Mouse (Mus musculus) lung, embryonic 15.5 days (tissue): ENCODE data around the gene Pik3r5. TPM values are rescaled to one million over a fixed set of nuclear protein-coding genes. Genes with fewer than 3 reads are reported as not detected.
A peak's percentile ranks its signal among the peaks of the same experiment; 100 is the strongest.

ENCODE experiments used
- ATAC-seq: fragments of 200-750 bp; cut with Nextera tagmentation; 2 replicates; pipeline ENCODE4 v1.8.0; 2017; ENCODE audit warnings: moderate number of reproducible peaks, borderline replicate concordance; ENCODE audit not compliant: low FRiP score, low TSS enrichment; ENCODE audit errors: extremely low read depth
- H3K27ac ChIP-seq: fragments of 300-500 bp; sonication (generic); 2 replicates; pipeline ENCODE4 v1.5.1; 2015; ENCODE audit warnings: moderate library complexity, mild to moderate bottlenecking, inconsistent platforms
- H3K27me3 ChIP-seq: fragments of 300-500 bp; sonication (generic); 2 replicates; pipeline ENCODE4 v1.6.1; 2015; ENCODE audit warnings: inconsistent platforms
- H3K36me3 ChIP-seq: fragments of 300-500 bp; sonication (generic); 2 replicates; pipeline ENCODE4 v1.6.1; 2015; ENCODE audit warnings: inconsistent platforms
- H3K4me1 ChIP-seq: fragments of 300-500 bp; sonication (generic); 2 replicates; pipeline ENCODE4 v1.6.1; 2015; ENCODE audit warnings: inconsistent platforms
- H3K4me2 ChIP-seq: fragments of 300-500 bp; sonication (generic); 2 replicates; pipeline ENCODE4 v1.6.1; 2015; ENCODE audit warnings: inconsistent platforms, mild to moderate bottlenecking, moderate library complexity
- H3K4me3 ChIP-seq: fragments of 300-500 bp; sonication (generic); 2 replicates; pipeline ENCODE4 v1.5.1; 2015; ENCODE audit warnings: mild to moderate bottlenecking, inconsistent platforms
- H3K9ac ChIP-seq: fragments of 300-500 bp; sonication (generic); 2 replicates; pipeline ENCODE4 v1.6.1; 2015; ENCODE audit warnings: inconsistent platforms
- H3K9me3 ChIP-seq: fragments of 300-500 bp; sonication (generic); 2 replicates; pipeline ENCODE4 v1.6.1; 2016; ENCODE audit warnings: inconsistent platforms
- WGBS: fragments of 180-500 bp; shearing (Covaris S2); methylation state at CpG from one replicate; pipeline ENCODE4 v1.1.7; 2015; 5-methylcytosine and 5-hydroxymethylcytosine counted together
- polyA plus RNA-seq: library from polyadenylated mRNA; unstranded; fragments of >200 nt; fragmentation: Nextera tagmentation; extraction: Ambion mirVana; gene quantifications from 2 replicates; pipeline ENCODE4 v1.2.1, GENCODE M21; 2015

The Pik3r5 gene
- polyA plus RNA-seq, 1 experiment from 2014 or later = 0.71 TPM

DNA sequence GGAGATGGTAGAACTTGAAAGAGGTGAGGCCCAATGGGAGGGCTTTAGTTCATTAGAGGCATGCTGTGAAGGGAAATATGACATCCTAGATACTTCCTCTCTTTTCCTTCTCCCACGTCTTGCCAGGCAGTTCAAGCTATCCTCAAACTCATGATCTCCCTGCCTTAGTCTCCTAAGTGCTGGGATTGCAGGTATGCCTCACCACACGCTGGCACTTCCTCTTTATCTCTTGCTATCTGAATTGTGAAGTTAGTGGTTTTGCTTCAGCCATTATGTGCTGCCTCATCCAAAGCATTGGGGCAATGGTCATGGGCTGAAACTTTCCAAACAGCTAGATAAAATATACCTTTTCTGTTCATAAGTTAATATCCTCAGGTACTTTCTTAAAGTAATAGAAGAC lies 77.3 kb downstream of the Pik3r5 start:
- Histone ChIP-seq H3K4me2 (no peak overlapping the region), H3K27ac (no peak overlapping the region), H3K4me3 (no peak overlapping the region), H3K9ac (no peak overlapping the region), H3K4me1 (no peaks in the 10 kb centered on the region), H3K36me3 (no peaks in the 10 kb centered on the region), H3K27me3 (no peaks in the 10 kb centered on the region), H3K9me3 (no peaks in the 10 kb centered on the region)
- no peak for ATAC-seq
- WGBS = 54% methylated on average over 2 of the region's 2 CpGs

DNA sequence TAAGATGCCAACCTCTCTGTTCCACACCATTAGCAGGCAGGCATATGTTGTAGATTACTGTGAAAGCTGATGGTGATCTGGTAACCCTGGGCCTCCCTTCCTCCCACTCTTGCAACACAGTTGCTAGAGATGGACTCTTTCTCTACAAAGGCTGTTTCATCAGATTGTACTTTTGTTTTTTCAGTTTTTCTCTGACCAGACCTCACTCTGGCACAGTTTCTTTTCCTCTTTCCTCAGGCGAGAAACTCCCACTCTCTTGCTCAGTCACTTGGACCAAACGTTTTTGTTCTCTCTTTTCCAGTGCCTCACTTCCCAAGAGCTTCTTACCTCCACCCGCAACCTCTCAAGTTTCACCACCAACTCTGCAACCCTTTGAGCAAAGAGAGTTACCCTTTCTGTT lies 82.0 kb downstream of the Pik3r5 start:
- Histone ChIP-seq H3K36me3 (no peaks in the 10 kb centered on the region), H3K4me2 (no peak overlapping the region), H3K27ac (no peak overlapping the region), H3K27me3 (no peaks in the 10 kb centered on the region), H3K4me3 (no peak overlapping the region), H3K9ac (no peak overlapping the region), H3K4me1 (no peaks in the 10 kb centered on the region), H3K9me3 (no peaks in the 10 kb centered on the region)
- no peak for ATAC-seq
- WGBS = 31% methylated on average over 3 of the region's 3 CpGs

DNA sequence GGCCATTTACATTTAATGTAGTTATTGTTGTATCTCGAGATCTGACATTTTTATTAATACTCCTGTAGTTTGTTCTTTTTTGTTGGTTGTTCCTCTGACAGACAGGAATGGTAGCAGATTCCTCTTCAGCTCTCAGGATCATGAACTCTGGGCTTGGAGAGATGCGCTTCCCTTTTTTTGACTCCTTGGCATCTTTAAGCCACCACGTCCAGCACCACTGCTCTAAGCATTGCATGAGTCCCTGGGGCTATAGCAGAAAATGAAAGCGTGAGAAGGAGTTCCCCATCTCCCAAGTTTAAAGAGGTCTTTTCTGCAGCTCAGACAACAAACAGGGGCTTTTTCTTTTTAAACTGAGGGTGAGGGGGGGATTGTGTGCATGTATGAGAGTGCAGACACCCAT lies 87.4 kb downstream of the Pik3r5 start:
- ATAC-seq = no peak
- H3K27me3 ChIP-seq = no peaks in the 10 kb centered on the region
- 89% methylated on average over 4 of the region's 4 CpGs for WGBS
- no peak overlapping the region for H3K9ac ChIP-seq
- no peak overlapping the region for H3K27ac ChIP-seq
- H3K9me3 ChIP-seq = no peaks in the 10 kb centered on the region
- no peak overlapping the region for H3K4me3 ChIP-seq
- H3K4me1 ChIP-seq = no peaks in the 10 kb centered on the region
- no peaks in the 10 kb centered on the region for H3K36me3 ChIP-seq
- H3K4me2 ChIP-seq = no peak overlapping the region

DNA sequence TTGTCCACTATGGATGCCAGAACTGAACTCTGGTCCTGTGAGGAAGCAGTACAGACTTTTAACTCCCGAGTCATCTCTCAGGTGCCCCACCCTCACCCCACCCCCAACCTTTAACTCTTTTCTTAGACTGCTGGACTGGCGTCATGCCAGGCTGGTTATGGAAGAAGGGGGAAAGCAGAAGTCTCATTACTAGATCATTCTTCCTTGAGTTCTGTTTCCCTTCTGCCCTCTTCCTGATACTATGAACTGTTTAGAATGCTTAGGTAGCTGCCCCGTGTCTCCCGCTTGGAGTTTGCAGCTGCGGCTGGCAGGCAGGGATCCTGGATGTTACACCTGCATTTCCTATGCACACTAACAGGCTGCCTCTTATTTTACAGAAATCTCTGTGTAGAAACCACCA lies 87.9 kb downstream of the Pik3r5 start:
- H3K36me3 ChIP-seq = no peaks in the 10 kb centered on the region
- 79% methylated on average over 5 of the region's 5 CpGs for WGBS
- H3K9me3 ChIP-seq = no peaks in the 10 kb centered on the region
- no peaks in the 10 kb centered on the region for H3K4me1 ChIP-seq
- no peak overlapping the region for H3K27ac ChIP-seq
- no peak for ATAC-seq
- H3K9ac ChIP-seq = no peak overlapping the region
- no peak overlapping the region for H3K4me3 ChIP-seq
- H3K4me2 ChIP-seq = no peak overlapping the region
- H3K27me3 ChIP-seq = no peaks in the 10 kb centered on the region

DNA sequence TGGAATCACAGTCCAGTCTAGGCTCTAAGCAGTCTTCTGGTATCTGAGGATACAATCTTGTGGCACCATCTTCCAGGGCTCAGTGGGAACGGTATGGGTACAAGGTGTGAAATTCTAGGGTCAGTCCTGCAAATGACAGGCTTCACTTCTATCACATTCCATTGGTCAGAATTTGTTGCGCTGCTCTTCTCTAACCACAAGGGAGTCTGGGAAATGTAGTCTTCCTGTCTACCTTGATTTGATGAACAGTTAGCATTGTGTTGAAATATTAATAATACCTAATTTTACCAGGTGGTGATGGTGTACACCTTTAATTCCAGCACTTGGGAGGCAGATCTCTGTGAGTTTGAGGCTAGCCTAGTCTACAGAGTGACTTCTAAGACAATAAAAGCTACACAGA lies 88.5 kb downstream of the Pik3r5 start:
- ATAC-seq = no peak
- WGBS = 80% methylated on average over 2 of the region's 2 CpGs

DNA sequence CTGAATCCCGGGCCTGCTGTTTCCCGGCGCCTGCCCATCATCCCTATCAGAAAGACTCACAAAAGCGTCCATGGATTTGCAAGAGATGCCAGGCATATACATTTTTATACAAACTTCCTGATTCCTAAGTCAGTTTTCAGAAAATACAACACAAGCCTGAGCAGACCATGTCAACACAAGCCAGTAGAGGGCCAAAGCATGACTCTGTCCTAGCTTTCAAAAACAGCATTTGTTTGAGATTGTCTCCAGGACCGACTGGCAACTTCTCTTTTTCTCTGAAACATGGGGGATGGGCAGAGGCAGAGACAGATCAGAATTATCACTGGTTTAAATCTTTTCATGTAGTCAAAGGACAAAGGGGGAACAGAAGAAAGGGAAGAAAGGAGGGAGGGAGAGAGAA lies 89.4 kb downstream of the Pik3r5 start:
- no peaks in the 10 kb centered on the region for H3K9me3 ChIP-seq
- H3K27ac ChIP-seq = no peak overlapping the region
- H3K36me3 ChIP-seq = no peaks in the 10 kb centered on the region
- WGBS = 82% methylated on average over 5 of the region's 5 CpGs
- no peak overlapping the region for H3K4me2 ChIP-seq
- no peaks in the 10 kb centered on the region for H3K27me3 ChIP-seq
- H3K9ac ChIP-seq = no peak overlapping the region
- no peaks in the 10 kb centered on the region for H3K4me1 ChIP-seq
- no peak overlapping the region for H3K4me3 ChIP-seq
- ATAC-seq = no peak

More for the DNA sequence above, 88.5 kb downstream of the Pik3r5 start:
- Histone ChIP-seq H3K4me3 (no peak overlapping the region), H3K27me3 (no peaks in the 10 kb centered on the region), H3K27ac (no peak overlapping the region), H3K9me3 (no peaks in the 10 kb centered on the region), H3K4me1 (no peaks in the 10 kb centered on the region), H3K4me2 (no peak overlapping the region), H3K9ac (no peak overlapping the region), H3K36me3 (no peaks in the 10 kb centered on the region)

DNA sequence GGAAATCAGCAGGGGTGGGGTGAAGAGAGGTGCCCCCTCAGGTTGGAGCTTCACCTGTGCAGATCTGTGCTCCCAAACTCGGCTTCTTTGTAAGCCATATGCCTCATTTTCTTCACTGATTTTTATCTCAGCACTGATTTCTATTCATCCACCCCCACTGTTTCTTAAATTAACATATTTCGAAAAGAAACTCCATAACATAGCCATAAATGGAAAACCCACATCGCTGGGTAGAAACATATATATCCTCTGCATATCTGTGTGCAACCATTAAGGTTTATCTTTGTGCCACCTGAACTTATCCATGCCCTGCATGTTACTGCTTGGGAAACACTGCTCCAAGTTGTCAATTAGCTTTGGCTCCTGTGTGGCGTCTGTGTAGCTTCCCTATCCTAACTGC lies 94.5 kb downstream of the Pik3r5 start:
- 64% methylated on average over 4 of the region's 4 CpGs for WGBS
- no peak for ATAC-seq
- H3K4me3 ChIP-seq = no peak overlapping the region
- no peak overlapping the region for H3K27ac ChIP-seq
- H3K27me3 ChIP-seq = no peaks in the 10 kb centered on the region
- H3K9ac ChIP-seq = no peak overlapping the region
- H3K4me2 ChIP-seq = no peak overlapping the region
- 0 out of 2 replicates have a peak, but pooled peaks cover 4% of the 10 kb centered on the region for H3K4me1 ChIP-seq
- H3K36me3 ChIP-seq = no peaks in the 10 kb centered on the region
- H3K9me3 ChIP-seq = no peaks in the 10 kb centered on the region

DNA sequence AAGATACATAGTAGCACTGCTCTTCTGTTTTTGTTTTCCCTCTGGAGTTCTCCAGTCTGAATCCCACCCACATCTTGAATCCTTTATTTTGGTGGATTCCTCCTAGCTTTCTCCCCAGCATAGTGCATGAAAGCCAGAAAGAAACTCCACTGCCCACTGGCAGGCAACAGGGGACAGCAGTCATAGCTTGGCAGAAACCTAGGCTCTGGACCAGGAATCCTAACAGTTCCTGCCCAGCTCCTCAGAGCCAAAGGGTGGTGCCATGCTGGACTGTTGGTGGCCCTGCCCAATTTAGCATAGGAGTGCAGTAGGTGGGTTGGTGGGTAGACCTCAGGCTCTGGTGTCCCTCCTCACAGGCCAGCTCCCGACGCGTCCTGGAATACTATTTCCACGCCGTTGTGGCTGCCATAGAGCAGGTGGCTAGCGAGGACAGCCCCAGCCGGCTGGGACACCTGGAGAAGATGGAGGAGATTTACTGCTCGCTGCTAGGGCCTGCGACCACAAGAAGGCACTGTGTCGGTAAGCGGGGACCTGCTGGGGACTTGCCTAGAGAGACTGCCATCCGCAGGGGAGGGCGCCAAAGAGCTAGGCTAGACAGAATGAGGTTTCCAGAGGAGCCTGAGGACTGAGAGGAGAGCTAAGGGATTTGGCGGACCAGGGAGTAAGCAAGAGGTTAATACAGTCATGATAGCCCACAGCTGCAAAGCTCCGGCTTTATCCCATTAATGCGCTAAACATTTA lies 99.3 kb downstream of the Pik3r5 start:
- peak; percentile 33; the same call in 1 of the 2 replicates for ATAC-seq
- Histone ChIP-seq H3K9ac (no peak overlapping the region), H3K9me3 (no peaks in the 10 kb centered on the region), H3K27ac (no peak overlapping the region), H3K4me1 (peaks cover 16% of the 10 kb centered on the region; the same call in 1 of the 2 replicates), H3K27me3 (no peaks in the 10 kb centered on the region), H3K4me2 (no peak overlapping the region), H3K4me3 (no peak overlapping the region), H3K36me3 (no peaks in the 10 kb centered on the region)
- WGBS = 27% methylated on average over 16 of the region's 16 CpGs

DNA sequence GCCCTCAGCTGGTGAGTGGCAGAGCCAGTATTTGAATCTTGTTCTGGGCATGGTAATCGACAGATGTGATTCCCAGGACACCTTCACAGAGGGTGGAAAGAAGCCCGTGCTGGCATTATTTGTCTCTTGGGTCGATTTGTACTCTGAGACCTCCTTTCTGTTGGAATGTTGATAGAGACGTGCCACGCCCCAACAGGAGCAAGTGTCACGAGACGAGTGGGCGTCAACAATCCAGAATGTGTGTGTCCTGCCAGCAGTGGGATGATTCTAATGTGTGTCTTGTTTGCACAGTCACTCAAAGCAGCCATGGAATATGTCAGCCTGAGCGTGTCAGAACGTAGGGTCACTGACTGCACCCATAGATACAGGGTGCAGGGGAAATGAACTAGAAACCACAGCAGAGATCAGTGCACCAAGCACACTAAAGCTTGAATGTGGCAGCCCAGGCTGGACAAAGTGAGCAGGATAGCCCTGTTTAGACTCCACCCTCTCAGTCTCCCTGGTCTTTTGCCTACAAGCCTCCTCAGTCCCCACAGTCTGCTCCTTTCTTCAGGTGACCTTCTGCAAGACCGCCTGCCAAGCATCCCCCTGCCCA lies 100.1 kb downstream of the Pik3r5 start:
- no peak for ATAC-seq
- Histone ChIP-seq H3K4me3 (no peak overlapping the region), H3K36me3 (no peaks in the 10 kb centered on the region), H3K4me2 (no peak overlapping the region), H3K27me3 (no peaks in the 10 kb centered on the region), H3K9me3 (no peaks in the 10 kb centered on the region), H3K27ac (no peak overlapping the region), H3K9ac (no peak overlapping the region), H3K4me1 (peaks cover 16% of the 10 kb centered on the region; the same call in 1 of the 2 replicates)
- WGBS = 47% methylated on average over 11 of the region's 11 CpGs

DNA sequence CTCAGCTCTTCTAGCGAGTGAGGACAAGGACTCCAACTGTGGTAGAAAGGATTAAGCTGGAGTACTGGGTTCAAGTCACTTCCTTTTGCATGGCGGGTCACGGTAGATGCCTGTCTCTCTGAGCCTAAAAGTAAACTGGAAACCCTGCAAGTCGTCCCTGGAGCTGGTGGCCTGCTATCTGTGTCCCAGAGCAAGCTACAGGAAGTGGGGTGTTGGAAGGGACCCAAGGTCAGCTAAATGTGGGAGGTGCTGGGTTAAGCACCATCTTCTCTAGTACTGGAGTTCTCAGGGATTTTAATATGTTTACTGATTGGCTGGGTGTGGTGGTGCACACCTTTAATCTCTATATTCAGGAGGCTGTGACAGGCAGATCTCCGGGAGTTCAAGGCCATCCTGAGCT lies 100.9 kb downstream of the Pik3r5 start:
- ATAC-seq = no peak
- WGBS = 63% methylated on average over 5 of the region's 5 CpGs
- no peak overlapping the region for H3K4me2 ChIP-seq

DNA sequence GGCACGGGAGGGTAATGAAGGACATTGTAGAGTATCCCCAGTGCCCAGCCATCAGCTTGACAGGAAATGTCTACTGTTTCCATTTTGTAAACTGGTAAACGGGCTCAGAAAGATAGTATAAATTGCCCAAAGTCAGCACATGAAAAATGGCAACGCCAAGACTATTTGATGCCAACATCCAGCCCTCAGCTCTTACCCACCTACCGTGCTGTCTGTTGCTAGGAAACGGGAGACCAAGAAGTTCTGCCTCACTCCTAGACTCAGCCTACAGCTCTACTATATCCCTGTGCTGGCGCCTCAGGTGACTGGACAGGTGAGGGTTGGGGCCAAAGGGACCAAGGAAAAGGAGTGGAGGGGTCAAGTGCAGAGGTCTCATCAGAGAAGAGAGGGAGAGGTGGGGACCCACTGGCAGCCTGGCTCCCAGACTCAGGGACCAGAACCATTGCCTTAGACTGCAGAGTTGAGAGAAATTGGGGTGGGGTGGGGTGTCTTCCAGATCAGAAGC lies 102.1 kb downstream of the Pik3r5 start:
- ATAC-seq = no peak

More for the DNA sequence above, 100.9 kb downstream of the Pik3r5 start:
- no peaks in the 10 kb centered on the region for H3K36me3 ChIP-seq
- no peaks in the 10 kb centered on the region for H3K27me3 ChIP-seq
- no peak overlapping the region for H3K4me3 ChIP-seq
- no peaks in the 10 kb centered on the region for H3K9me3 ChIP-seq
- H3K4me1 ChIP-seq = peaks cover 16% of the 10 kb centered on the region; the same call in 1 of the 2 replicates
- no peak overlapping the region for H3K9ac ChIP-seq
- no peak overlapping the region for H3K27ac ChIP-seq

DNA sequence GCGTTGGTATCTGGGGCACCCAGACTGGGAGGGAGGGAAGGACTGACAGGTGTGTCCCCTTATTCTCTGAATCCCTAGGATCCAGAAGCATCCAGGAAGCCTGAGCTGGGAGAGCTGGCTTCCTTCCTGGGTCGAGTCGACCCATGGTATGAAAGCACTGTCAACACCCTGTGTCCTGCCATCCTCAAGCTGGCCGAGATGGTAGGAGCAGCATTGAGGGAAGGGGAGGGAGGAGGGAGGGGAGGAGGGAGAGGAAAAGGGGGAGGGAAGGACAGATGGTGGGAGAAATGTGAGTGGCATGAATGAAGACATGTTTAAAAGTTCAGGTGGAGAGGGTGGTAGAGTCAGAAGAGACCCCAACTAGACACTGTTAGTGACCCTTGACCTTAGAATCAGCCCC lies 104.1 kb downstream of the Pik3r5 start:
- no peaks in the 10 kb centered on the region for H3K27me3 ChIP-seq
- H3K4me3 ChIP-seq = no peak overlapping the region
- 51% methylated on average over 4 of the region's 4 CpGs for WGBS
- H3K9ac ChIP-seq = no peak overlapping the region
- H3K36me3 ChIP-seq = no peaks in the 10 kb centered on the region
- H3K4me1 ChIP-seq = peaks cover 16% of the 10 kb centered on the region; the same call in 1 of the 2 replicates
- H3K9me3 ChIP-seq = no peaks in the 10 kb centered on the region
- no peak for ATAC-seq
- H3K27ac ChIP-seq = no peak overlapping the region
- no peak overlapping the region for H3K4me2 ChIP-seq

More for the DNA sequence above, 102.1 kb downstream of the Pik3r5 start:
- H3K9ac ChIP-seq = no peak overlapping the region
- no peak overlapping the region for H3K27ac ChIP-seq
- no peaks in the 10 kb centered on the region for H3K9me3 ChIP-seq
- no peaks in the 10 kb centered on the region for H3K36me3 ChIP-seq
- no peak overlapping the region for H3K4me3 ChIP-seq
- H3K27me3 ChIP-seq = no peaks in the 10 kb centered on the region
- no peak overlapping the region for H3K4me2 ChIP-seq
- H3K4me1 ChIP-seq = peaks cover 16% of the 10 kb centered on the region; the same call in 1 of the 2 replicates
- 68% methylated on average over 6 of the region's 6 CpGs for WGBS
